Mouse (Mus musculus) megakaryocyte, embryonic 14.5 days (primary cell): Measurements from ENCODE around the gene Nos1ap. TPM values are rescaled to one million over a fixed set of nuclear protein-coding genes. Genes with fewer than 3 reads are reported as not detected.

ENCODE experiments used
- H3K27me3 ChIP-seq: replicated peaks from 2 replicates; pipeline ENCODE3; 2012; ENCODE audit warnings: inconsistent platforms
- H3K36me3 ChIP-seq: replicated peaks from 2 replicates; pipeline ENCODE3; 2012; ENCODE audit warnings: low read length, inconsistent platforms, mixed read lengths
- H3K4me1 ChIP-seq: 2 replicates; pipeline ENCODE4 v1.6.1; 2012; ENCODE audit warnings: inconsistent platforms
- H3K4me3 ChIP-seq: replicated peaks from 2 replicates; pipeline ENCODE3; 2012; ENCODE audit warnings: moderate library complexity, mild to moderate bottlenecking, inconsistent platforms
- H3K9me3 ChIP-seq: 2 replicates; pipeline ENCODE4 v1.6.1; 2012; ENCODE audit warnings: inconsistent platforms
- FLI1 ChIP-seq: IDR thresholded peaks from 2 replicates; pipeline ENCODE4 v1.6.1; 2012; ENCODE audit warnings: low read length, inconsistent platforms, mixed read lengths
- GATA1 ChIP-seq: IDR thresholded peaks from 3 replicates; pipeline ENCODE4 v1.6.1; 2012; ENCODE audit warnings: mixed read lengths, low read length, inconsistent platforms, borderline replicate concordance
- polyA plus RNA-seq: library from polyadenylated mRNA; stranded (reverse); fragments of >175 nt; gene quantifications from 2 replicates; pipeline ENCODE4 v1.2.3, GENCODE M21; 2012; ENCODE audit warnings: low replicate concordance; ENCODE audit not compliant: insufficient read depth

Gene Nos1ap
- polyA plus RNA-seq, 1 experiment = 9.9 TPM

DNA sequence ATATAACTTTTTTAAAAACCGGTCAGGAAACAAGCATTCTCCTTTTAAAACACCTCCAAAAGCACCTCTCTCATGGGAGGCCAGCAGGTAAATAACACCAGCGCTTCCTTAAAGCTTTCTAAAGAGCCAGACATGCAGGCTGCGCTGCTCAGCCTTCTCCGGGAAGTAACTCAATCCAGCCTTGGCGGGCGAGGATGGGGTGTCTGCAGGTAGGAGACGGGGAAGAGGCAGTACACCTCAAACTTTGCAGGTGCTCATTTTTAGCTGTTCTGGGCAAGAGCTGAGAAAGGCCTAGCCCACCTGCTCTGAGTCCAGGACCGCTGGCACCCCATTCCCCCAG lies 812 bp downstream of the Nos1ap start:
- Histone ChIP-seq H3K36me3 (peaks cover 33% of the 10 kb centered on the region), H3K27me3 (peaks cover 4% of the 10 kb centered on the region)
- TF ChIP-seq GATA1 = no peak

GRCm38 (mm10) chr1:170588353-170588752 lies 1.3 kb downstream of the Nos1ap start:
- Histone ChIP-seq H3K4me3 (peak overlapping the region; percentile 95), H3K4me1 (peaks cover 50% of the 10 kb centered on the region), H3K9me3 (peaks cover 27% of the 10 kb centered on the region), H3K27me3 (peaks cover 4% of the 10 kb centered on the region), H3K36me3 (peaks cover 38% of the 10 kb centered on the region)
- TF ChIP-seq FLI1 = no peak
- no peak for TF ChIP-seq GATA1

More for the DNA sequence above, 812 bp downstream of the Nos1ap start:
- H3K9me3 ChIP-seq = peaks cover 26% of the 10 kb centered on the region
- peaks cover 45% of the 10 kb centered on the region for H3K4me1 ChIP-seq
- peak overlapping the region; percentile 95 for H3K4me3 ChIP-seq

GRCm38 (mm10) chr1:170586715-170587114 lies 2.9 kb downstream of the Nos1ap start:
- H3K27me3 ChIP-seq = peaks cover 4% of the 10 kb centered on the region
- H3K4me1 ChIP-seq = peaks cover 61% of the 10 kb centered on the region
- peaks cover 44% of the 10 kb centered on the region for H3K36me3 ChIP-seq
- H3K4me3 ChIP-seq = peak overlapping the region; percentile 46
- peaks cover 27% of the 10 kb centered on the region for H3K9me3 ChIP-seq
- TF ChIP-seq FLI1 = no peak
- TF ChIP-seq GATA1 = no peak

DNA sequence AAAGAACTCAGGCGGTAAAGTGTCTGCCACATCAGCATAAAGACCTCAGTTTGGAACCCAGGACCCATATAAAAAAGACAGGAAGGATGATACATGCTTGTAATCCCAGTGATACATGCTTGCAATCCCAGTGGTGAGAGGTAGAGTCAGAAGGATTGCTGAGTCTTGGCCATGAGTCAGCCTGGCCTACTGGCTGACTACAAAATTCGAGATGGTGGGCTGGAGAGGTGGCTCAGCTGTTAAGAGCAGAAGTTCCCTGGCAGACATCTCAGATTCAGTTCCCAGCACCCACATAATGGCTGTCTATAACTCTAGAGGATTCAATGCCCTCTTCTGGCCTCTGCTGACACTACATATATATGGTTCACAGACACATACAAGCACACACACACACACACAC lies 5.7 kb downstream of the Nos1ap start:
- Histone ChIP-seq H3K27me3 (peaks cover 1% of the 10 kb centered on the region), H3K4me1 (peaks cover 64% of the 10 kb centered on the region), H3K9me3 (peaks cover 34% of the 10 kb centered on the region), H3K36me3 (peaks cover 65% of the 10 kb centered on the region), H3K4me3 (no peak overlapping the region)
- TF ChIP-seq GATA1 (no peak), FLI1 (no peak)

DNA sequence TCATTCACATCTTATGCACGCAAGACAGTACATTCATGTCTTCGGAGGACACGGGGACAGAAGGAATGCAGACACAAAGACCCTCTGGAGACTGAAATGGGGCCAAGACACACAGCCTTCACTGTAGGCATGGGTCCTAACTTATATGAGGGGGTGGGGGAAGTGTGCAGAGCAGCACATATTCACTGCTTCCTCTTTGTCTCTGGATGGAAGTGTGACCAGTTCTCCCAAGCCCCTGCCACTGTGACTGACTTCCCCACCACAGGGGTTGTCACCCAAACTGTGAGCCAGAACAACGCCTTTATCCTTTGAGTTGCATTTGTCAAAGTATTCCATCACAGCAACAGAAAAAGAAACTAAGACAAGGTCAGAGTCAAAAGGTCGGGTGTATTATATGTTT lies 7.3 kb downstream of the Nos1ap start:
- Histone ChIP-seq H3K27me3 (no peaks in the 10 kb centered on the region), H3K4me1 (peaks cover 57% of the 10 kb centered on the region), H3K4me3 (no peak overlapping the region), H3K36me3 (peaks cover 81% of the 10 kb centered on the region), H3K9me3 (peaks cover 37% of the 10 kb centered on the region)
- TF ChIP-seq FLI1 (no peak), GATA1 (no peak)

- Histone ChIP-seq H3K4me3 (no peak overlapping the region), H3K9me3 (peaks cover 27% of the 10 kb centered on the region), H3K4me1 (peaks cover 61% of the 10 kb centered on the region), H3K36me3 (peaks cover 69% of the 10 kb centered on the region), H3K27me3 (no peaks in the 10 kb centered on the region)
- TF ChIP-seq GATA1 = no peak
- TF ChIP-seq FLI1 = no peak
These were observed 9.1 kb downstream of the Nos1ap start for GRCm38 (mm10) chr1:170580485-170581110.

GRCm38 (mm10) chr1:170579476-170579875 lies 10.2 kb downstream of the Nos1ap start:
- H3K27me3 ChIP-seq = no peaks in the 10 kb centered on the region
- H3K9me3 ChIP-seq = peaks cover 17% of the 10 kb centered on the region
- H3K4me3 ChIP-seq = no peak overlapping the region
- no peak for TF ChIP-seq GATA1
- no peak for TF ChIP-seq FLI1
- peaks cover 70% of the 10 kb centered on the region for H3K4me1 ChIP-seq
- peaks cover 67% of the 10 kb centered on the region for H3K36me3 ChIP-seq

GRCm38 (mm10) chr1:170579063-170579462 lies 10.6 kb downstream of the Nos1ap start:
- H3K27me3 ChIP-seq = no peaks in the 10 kb centered on the region

DNA sequence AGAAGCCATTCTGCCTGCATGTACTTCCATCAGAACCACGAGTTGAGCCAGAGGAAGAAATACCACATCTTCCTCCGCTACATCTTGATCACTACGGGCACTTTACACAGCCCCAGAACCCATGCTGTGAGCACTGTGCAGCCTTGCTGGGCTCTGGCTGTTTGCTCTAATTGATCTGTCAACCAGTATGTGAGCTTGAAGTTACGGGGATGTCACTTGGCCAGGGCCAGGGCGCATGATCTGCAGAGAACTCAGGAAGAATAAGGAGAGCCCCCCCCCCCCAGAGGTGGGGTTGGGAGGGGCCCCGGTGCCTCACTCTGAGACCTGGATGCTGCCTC lies 13.0 kb downstream of the Nos1ap start:
- H3K4me3 ChIP-seq = peak overlapping the region; percentile 71
- H3K9me3 ChIP-seq = peaks cover 19% of the 10 kb centered on the region

More at GRCm38 (mm10) chr1:170579063-170579462, 10.6 kb downstream of the Nos1ap start:
- H3K4me3 ChIP-seq = no peak overlapping the region
- H3K36me3 ChIP-seq = peaks cover 67% of the 10 kb centered on the region
- peaks cover 13% of the 10 kb centered on the region for H3K9me3 ChIP-seq
- TF ChIP-seq FLI1 (no peak), GATA1 (no peak)
- peaks cover 71% of the 10 kb centered on the region for H3K4me1 ChIP-seq

GRCm38 (mm10) chr1:170576012-170576727 lies 13.5 kb downstream of the Nos1ap start:
- H3K9me3 ChIP-seq = peaks cover 19% of the 10 kb centered on the region
- TF ChIP-seq FLI1 = no peak
- TF ChIP-seq GATA1 = no peak
- H3K27me3 ChIP-seq = no peaks in the 10 kb centered on the region
- H3K4me1 ChIP-seq = peaks cover 53% of the 10 kb centered on the region
- peaks cover 78% of the 10 kb centered on the region for H3K36me3 ChIP-seq
- peak overlapping the region; percentile 71 for H3K4me3 ChIP-seq

More for the DNA sequence above, 13.0 kb downstream of the Nos1ap start:
- Histone ChIP-seq H3K27me3 (no peaks in the 10 kb centered on the region), H3K36me3 (peaks cover 76% of the 10 kb centered on the region), H3K4me1 (peaks cover 57% of the 10 kb centered on the region)
- TF ChIP-seq GATA1 (no peak), FLI1 (no peak)
